Mouse (Mus musculus) intestine, postnatal 0 days (tissue): Measurements from ENCODE around the gene Atp6v0e. TPM values are rescaled to one million over a fixed set of nuclear protein-coding genes. Genes with fewer than 3 reads are reported as not detected.

Experiments used
- ATAC-seq: fragments of 200-750 bp; cut with Nextera tagmentation; 2 replicates; pipeline ENCODE4 v1.8.0; 2017; ENCODE audit warnings: mild to moderate bottlenecking, moderate TSS enrichment, moderate library complexity
- H3K27ac ChIP-seq: fragments of 300-500 bp; sonication (generic); 2 replicates; pipeline ENCODE4 v1.5.1; 2014; ENCODE audit warnings: mild to moderate bottlenecking, low read depth, low read length, moderate library complexity
- H3K27me3 ChIP-seq: fragments of 300-500 bp; sonication (generic); replicated peaks from 2 replicates; pipeline ENCODE4 v1.6.1; 2014; ENCODE audit warnings: low read length, mixed read lengths; ENCODE audit not compliant: control insufficient read depth, insufficient read depth
- H3K36me3 ChIP-seq: fragments of 300-500 bp; sonication (generic); 2 replicates; pipeline ENCODE4 v1.6.1; 2014; ENCODE audit warnings: mild to moderate bottlenecking, moderate library complexity; ENCODE audit not compliant: control insufficient read depth, insufficient read depth
- H3K4me1 ChIP-seq: fragments of 300-500 bp; sonication (generic); replicated peaks from 2 replicates; pipeline ENCODE4 v1.6.1; 2014; ENCODE audit warnings: antibody characterized with exemption, low read length, mixed read lengths; ENCODE audit not compliant: control insufficient read depth, insufficient read depth
- H3K4me2 ChIP-seq: fragments of 300-500 bp; sonication (generic); replicated peaks from 2 replicates; pipeline ENCODE4 v1.6.1; 2014; ENCODE audit warnings: low read depth, mild to moderate bottlenecking, moderate library complexity
- H3K4me3 ChIP-seq: fragments of 300-500 bp; sonication (generic); 2 replicates; pipeline ENCODE4 v1.5.1; 2014; ENCODE audit warnings: low read depth, low read length
- H3K9ac ChIP-seq: fragments of 300-500 bp; sonication (generic); 2 replicates; pipeline ENCODE4 v1.6.1; 2014; ENCODE audit warnings: mild to moderate bottlenecking, low read depth, low read length
- H3K9me3 ChIP-seq: fragments of 300-500 bp; sonication (generic); 2 replicates; pipeline ENCODE4 v1.6.1; 2016; ENCODE audit warnings: mixed run types; ENCODE audit not compliant: control insufficient read depth
- CTCF ChIP-seq: sonication (generic); IDR thresholded peaks from 2 replicates; pipeline ENCODE4 v1.5.1; 2016; ENCODE audit warnings: low read depth, mild to moderate bottlenecking, control low read depth, antibody characterized with exemption, moderate library complexity
- WGBS: fragments of 180-500 bp; shearing (Covaris S2); extraction: QIAGEN DNeasy Blood & Tissue Kit; methylation state at CpG from one replicate; pipeline ENCODE4 v1.1.7; 2014; 5-methylcytosine and 5-hydroxymethylcytosine counted together
- polyA plus RNA-seq: library from polyadenylated mRNA; unstranded; fragments of >200 nt; fragmentation: Nextera tagmentation; extraction: Ambion mirVana; gene quantifications from 2 replicates; pipeline ENCODE4 v1.2.1, GENCODE M21; 2015

Gene Atp6v0e
- polyA plus RNA-seq, 1 experiment from 2014 or later = 571 TPM

DNA sequence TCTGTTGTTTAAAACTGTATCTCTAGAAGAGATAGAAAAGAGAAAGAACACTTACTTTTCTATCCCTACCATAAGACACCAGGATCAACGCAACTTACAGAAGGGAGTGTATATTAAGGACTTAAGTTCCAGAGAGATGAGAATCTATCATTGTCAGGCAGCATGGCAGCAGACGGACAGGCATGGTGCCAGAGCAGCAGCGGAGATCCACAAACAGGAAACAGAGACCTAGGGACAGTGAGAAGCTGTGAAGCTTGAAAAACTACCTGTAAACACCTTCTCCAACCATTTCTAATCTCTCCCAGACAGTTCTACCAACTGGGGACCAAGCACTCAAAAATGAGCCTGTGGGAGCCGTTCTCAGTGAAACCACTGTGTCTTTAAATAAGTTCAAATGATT, 40.6 kb downstream of the Atp6v0e start:
- H3K27me3 ChIP-seq = no peaks in the 10 kb centered on the region
- no peak for TF ChIP-seq CTCF
- no peaks in the 10 kb centered on the region for H3K9me3 ChIP-seq
- no peak overlapping the region for H3K4me2 ChIP-seq
- H3K4me3 ChIP-seq = no peak overlapping the region
- 78% methylated on average over 4 of the region's 4 CpGs for WGBS
- peaks cover 12% of the 10 kb centered on the region; the same call in 1 of the 2 replicates for H3K36me3 ChIP-seq
- ATAC-seq = no peak
- H3K9ac ChIP-seq = no peak overlapping the region
- H3K4me1 ChIP-seq = 0 out of 2 replicates have a peak, but pooled peaks cover 5% of the 10 kb centered on the region
- no peak overlapping the region for H3K27ac ChIP-seq

DNA sequence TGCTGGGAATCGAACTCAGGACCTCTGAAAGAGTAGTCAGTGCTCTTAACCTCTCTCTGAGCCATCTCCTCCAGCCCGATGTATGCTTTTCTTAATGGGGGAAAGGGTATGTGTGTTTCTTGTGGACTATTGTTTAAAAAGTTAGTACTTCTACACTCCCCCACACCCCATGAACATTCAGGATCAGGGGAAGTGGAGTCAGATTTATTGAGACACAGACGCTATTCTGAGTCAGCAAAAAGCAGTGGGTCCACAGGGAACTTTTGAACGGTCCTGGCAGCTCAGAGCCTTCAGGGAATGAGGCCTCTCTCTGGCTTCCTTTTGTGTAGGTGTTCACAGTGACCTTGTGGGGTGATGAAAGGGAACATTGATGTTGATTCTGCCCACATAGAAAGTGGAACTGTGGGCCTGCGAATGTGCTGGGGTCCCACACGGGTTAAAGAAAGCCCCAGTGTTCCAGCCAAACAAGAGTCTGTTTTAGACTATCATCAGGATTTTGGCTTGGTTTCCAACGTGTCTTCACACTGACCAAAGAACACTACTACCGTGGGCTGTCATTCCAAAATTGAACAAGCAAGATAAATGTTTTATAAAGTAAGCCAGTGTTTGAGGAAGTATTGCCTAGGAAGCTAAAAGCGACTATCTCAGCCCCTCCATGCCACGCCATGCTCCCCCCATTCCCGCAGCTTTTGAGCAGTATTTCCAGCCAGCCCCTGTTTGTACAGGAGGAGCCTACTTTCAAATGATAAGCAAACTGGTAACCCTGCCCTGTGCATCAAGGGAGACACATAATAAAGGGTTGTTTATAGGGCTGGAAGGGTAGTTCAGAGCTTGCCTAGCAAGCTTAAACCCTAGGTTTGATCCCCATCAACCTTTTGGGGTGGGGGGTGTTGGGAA, 42.7 kb downstream of the Atp6v0e start:
- WGBS = 55% methylated on average over 11 of the region's 11 CpGs
- no peak overlapping the region for H3K4me2 ChIP-seq
- H3K9me3 ChIP-seq = no peaks in the 10 kb centered on the region
- no peak overlapping the region for H3K27ac ChIP-seq
- no peak for ATAC-seq
- 0 out of 2 replicates have a peak, but pooled peaks cover 5% of the 10 kb centered on the region for H3K36me3 ChIP-seq
- H3K9ac ChIP-seq = no peak overlapping the region
- no peak overlapping the region for H3K4me3 ChIP-seq
- H3K27me3 ChIP-seq = no peaks in the 10 kb centered on the region
- 0 out of 2 replicates have a peak, but pooled peaks cover 5% of the 10 kb centered on the region for H3K4me1 ChIP-seq
- 0 out of 2 replicates have a peak, but pooled peaks have one; percentile 0 for TF ChIP-seq CTCF

DNA sequence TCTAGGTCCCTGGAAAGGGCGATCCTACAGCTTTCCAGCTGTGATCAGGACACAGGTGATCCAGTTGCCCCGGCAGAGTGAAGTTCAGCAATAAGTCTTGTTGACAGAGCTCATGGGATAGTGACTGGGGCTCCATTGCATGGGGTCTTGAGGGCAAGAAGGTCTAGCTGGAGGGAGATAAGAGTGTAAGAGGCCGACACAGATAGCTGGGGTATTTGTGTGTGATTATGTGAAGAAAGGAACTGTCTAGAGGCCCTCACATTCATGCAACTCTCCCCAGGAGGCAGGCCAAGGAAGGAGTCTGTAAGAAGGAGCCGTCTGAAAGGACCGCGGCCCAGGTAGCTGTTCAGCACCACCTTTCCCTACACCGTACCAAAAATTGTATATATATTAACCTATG, 44.0 kb downstream of the Atp6v0e start:
- no peak overlapping the region for H3K4me3 ChIP-seq
- H3K9ac ChIP-seq = no peak overlapping the region
- H3K9me3 ChIP-seq = no peaks in the 10 kb centered on the region
- H3K4me1 ChIP-seq = 0 out of 2 replicates have a peak, but pooled peaks cover 5% of the 10 kb centered on the region
- 59% methylated on average over 7 of the region's 7 CpGs for WGBS
- no peaks in the 10 kb centered on the region for H3K36me3 ChIP-seq
- no peak overlapping the region for H3K27ac ChIP-seq
- ATAC-seq = no peak
- no peak overlapping the region for H3K4me2 ChIP-seq
- no peaks in the 10 kb centered on the region for H3K27me3 ChIP-seq
- TF ChIP-seq CTCF = no peak

DNA sequence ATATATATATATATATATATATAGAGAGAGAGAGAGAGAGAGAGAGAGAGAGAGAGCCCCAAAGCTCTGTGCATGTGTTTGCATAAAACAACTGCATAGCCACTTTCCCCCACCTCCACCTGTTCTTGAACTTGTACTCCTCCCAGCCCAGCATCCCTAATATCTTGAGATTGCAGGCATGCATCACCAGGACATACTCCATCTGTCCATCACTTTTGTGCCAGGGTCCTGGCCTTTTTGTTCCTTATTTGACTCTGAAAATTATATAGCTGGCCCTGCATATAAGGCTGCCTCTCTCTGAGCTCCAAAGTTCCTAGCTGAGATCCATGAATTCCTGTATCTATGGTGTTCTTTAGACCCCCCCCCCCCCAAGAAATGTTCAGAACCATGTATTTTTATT, 45.5 kb downstream of the Atp6v0e start:
- H3K27me3 ChIP-seq = no peaks in the 10 kb centered on the region
- H3K9me3 ChIP-seq = no peaks in the 10 kb centered on the region
- no peak overlapping the region for H3K4me2 ChIP-seq
- H3K4me3 ChIP-seq = no peak overlapping the region
- no peaks in the 10 kb centered on the region for H3K4me1 ChIP-seq
- no peak overlapping the region for H3K9ac ChIP-seq
- H3K36me3 ChIP-seq = no peaks in the 10 kb centered on the region
- no peak overlapping the region for H3K27ac ChIP-seq
- no peak for ATAC-seq
- no peak for TF ChIP-seq CTCF

DNA sequence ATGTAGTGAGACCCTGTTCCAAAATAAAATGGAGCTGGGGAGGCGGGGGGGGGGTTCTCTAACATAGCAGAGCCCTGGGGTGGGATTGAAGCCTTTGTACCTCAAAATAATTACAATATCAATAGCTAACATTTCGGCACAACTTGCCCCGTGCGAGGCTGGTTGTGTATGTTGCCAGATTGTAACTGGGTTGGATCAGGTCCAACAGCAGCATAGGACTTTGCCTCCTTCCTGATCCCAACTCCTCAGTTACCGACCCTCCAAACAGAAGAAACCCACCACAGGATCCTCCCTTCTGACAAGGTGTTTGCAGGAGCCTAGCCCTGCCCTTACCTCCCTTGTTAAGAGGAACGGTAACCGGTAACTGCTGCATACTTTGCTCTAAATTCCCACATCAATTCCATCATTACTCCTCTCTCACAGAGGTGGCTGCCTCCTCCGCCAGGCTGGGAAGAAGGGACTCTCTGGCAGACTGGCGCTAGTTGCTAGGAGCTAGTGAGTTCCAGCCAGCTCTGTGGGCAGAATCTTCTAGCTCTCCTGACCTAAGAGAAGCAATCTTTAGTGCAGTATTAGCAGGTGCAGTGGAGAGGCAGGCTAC, 46.1 kb downstream of the Atp6v0e start:
- no peaks in the 10 kb centered on the region for H3K9me3 ChIP-seq
- H3K9ac ChIP-seq = no peak overlapping the region
- no peaks in the 10 kb centered on the region for H3K27me3 ChIP-seq
- H3K4me3 ChIP-seq = no peak overlapping the region
- WGBS = 59% methylated on average over 9 of the region's 9 CpGs
- H3K27ac ChIP-seq = no peak overlapping the region
- no peaks in the 10 kb centered on the region for H3K4me1 ChIP-seq
- H3K4me2 ChIP-seq = no peak overlapping the region
- ATAC-seq = no peak
- H3K36me3 ChIP-seq = no peaks in the 10 kb centered on the region
- TF ChIP-seq CTCF = no peak

DNA sequence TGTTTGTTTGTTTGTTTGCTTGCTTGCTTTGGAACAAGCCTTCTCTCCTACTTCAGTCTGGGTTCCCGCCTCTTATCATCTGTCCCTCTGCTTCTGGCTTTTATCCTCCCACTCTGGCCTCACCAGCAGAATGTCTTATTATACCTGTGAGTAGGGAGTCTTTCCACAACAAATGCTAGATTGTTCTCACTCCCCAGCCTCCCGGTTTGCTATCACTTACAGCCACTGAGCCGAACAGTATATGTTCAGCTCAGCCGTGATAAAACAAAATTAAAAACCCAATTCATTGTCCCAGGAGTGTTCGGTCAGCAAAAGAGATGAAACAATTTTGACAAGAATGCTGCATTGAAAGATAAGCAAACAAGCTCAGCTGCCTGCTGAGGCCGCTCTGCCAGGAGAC, 47.0 kb downstream of the Atp6v0e start:
- no peak overlapping the region for H3K4me2 ChIP-seq

More for the DNA sequence above, 47.0 kb downstream of the Atp6v0e start:
- ATAC-seq = no peak
- Histone ChIP-seq H3K36me3 (no peaks in the 10 kb centered on the region), H3K27me3 (no peaks in the 10 kb centered on the region), H3K9me3 (no peaks in the 10 kb centered on the region), H3K4me3 (no peak overlapping the region), H3K9ac (no peak overlapping the region), H3K4me1 (no peaks in the 10 kb centered on the region), H3K27ac (no peak overlapping the region)
- 43% methylated on average over 6 of the region's 6 CpGs for WGBS
- no peak for TF ChIP-seq CTCF
